Mouse (Mus musculus) C2C12 (cell line): ENCODE data around the gene Slc25a27.

Experiments used
- CEBPB ChIP-seq: IDR thresholded peaks from one replicate; pipeline ENCODE4 v1.6.1; 2011; ENCODE audit warnings: low read depth, mild to moderate bottlenecking, control low read depth, moderate library complexity
- CTCF ChIP-seq: IDR thresholded peaks from one replicate; pipeline ENCODE4 v1.5.1; 2011; ENCODE audit not compliant: control insufficient read depth, insufficient read depth, insufficient read length
- FOSL1 ChIP-seq: IDR thresholded peaks from one replicate; pipeline ENCODE4 v1.8.0; 2011; ENCODE audit warnings: mild to moderate bottlenecking, low read length; ENCODE audit not compliant: poor library complexity, insufficient read depth, severe bottlenecking
- MYOD1 ChIP-seq: IDR thresholded peaks from one replicate; pipeline ENCODE4 v1.6.1; 2011; ENCODE audit warnings: low read depth; ENCODE audit not compliant: control insufficient read depth, insufficient read length

- TF ChIP-seq CTCF (no peak), CEBPB (no peak), MYOD1 (no peak), FOSL1 (no peak)
Observed at GRCm38 (mm10) chr17:43622076-43622475, 44.9 kb downstream of the Slc25a27 start.
